Mouse (Mus musculus): ENCODE data around the gene Macc1. TPM values are rescaled to one million over a fixed set of nuclear protein-coding genes. Genes with fewer than 3 reads are reported as not detected.
A peak's percentile ranks its signal among the peaks of the same experiment; 100 is the strongest.

The Macc1 gene
- polyA plus RNA-seq, 1 experiment from 2014 or later: 0.08 TPM

DNA sequence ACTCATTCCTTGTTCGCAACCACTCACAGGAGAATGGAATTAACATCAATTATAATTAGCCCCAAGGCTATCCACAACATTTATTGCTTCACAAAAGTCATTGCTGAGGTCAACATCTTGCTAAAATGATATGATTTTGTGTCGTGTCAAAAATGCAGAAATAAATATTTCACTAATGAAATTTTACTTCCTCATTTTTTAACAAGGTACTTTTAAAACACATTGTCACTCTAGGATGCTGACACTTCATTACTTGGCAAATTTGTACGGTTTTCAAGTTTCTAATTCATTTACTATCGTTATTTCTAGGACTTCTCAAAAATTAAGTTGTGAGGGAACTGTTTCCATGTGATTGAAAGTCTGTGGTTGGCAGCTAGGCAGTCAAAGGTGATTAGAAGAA lies 55.8 kb downstream of the Macc1 start:
- Histone ChIP-seq H3K4me1 (replicated peaks; ENCODE audit: control insufficient read depth, insufficient read depth, low read length) (no peaks in the 10 kb centered on the region), H3K9ac (ENCODE audit: low read length) (no peak overlapping the region), H3K9me3 (ENCODE audit: control insufficient read depth, low read length) (no peaks in the 10 kb centered on the region), H3K4me3 (ENCODE audit: low read depth, low read length) (no peak overlapping the region), H3K27ac (ENCODE audit: low read depth, low read length) (no peak overlapping the region), H3K4me2 (ENCODE audit: low read depth, low read length, severe bottlenecking) (no peak overlapping the region), H3K27me3 (ENCODE audit: control insufficient read depth, insufficient read depth, low read length) (no peaks in the 10 kb centered on the region), H3K36me3 (ENCODE audit: control insufficient read depth, insufficient read depth, low read length) (no peaks in the 10 kb centered on the region)
- 81% methylated on average over 4 of the region's 4 CpGs for WGBS
- no peak for DNase-seq (ENCODE audit: low spot score)
- ATAC-seq (replicated peaks; ENCODE audit: low FRiP score): no peak

- no peak for ATAC-seq (replicated peaks; ENCODE audit: low FRiP score)
Observed at GRCm38 (mm10) chr12:119372359-119372758, 58.3 kb downstream of the Macc1 start.

GRCm38 (mm10) chr12:119376879-119377278 lies 62.8 kb downstream of the Macc1 start:
- no peak overlapping the region for H3K27ac ChIP-seq (ENCODE audit: low read depth, low read length)
- no peaks in the 10 kb centered on the region for H3K36me3 ChIP-seq (ENCODE audit: control insufficient read depth, insufficient read depth, low read length)
- no peak overlapping the region for H3K9ac ChIP-seq (ENCODE audit: low read length)
- H3K9me3 ChIP-seq (ENCODE audit: control insufficient read depth, low read length): no peaks in the 10 kb centered on the region
- ATAC-seq (replicated peaks; ENCODE audit: low FRiP score) (peak; percentile 74), DNase-seq (ENCODE audit: low spot score) (no peak)
- H3K27me3 ChIP-seq (ENCODE audit: control insufficient read depth, insufficient read depth, low read length): no peaks in the 10 kb centered on the region
- no peaks in the 10 kb centered on the region; the same call in 1 of the 2 replicates for H3K4me1 ChIP-seq (replicated peaks; ENCODE audit: control insufficient read depth, insufficient read depth, low read length)
- H3K4me3 ChIP-seq (ENCODE audit: low read depth, low read length): no peak overlapping the region
- H3K4me2 ChIP-seq (ENCODE audit: low read depth, low read length, severe bottlenecking): no peak overlapping the region

More at GRCm38 (mm10) chr12:119372359-119372758, 58.3 kb downstream of the Macc1 start:
- Histone ChIP-seq H3K4me3 (ENCODE audit: low read depth, low read length) (no peak overlapping the region), H3K27ac (ENCODE audit: low read depth, low read length) (no peak overlapping the region), H3K9me3 (ENCODE audit: control insufficient read depth, low read length) (no peaks in the 10 kb centered on the region), H3K4me2 (ENCODE audit: low read depth, low read length, severe bottlenecking) (no peak overlapping the region), H3K9ac (ENCODE audit: low read length) (no peak overlapping the region), H3K36me3 (ENCODE audit: control insufficient read depth, insufficient read depth, low read length) (no peaks in the 10 kb centered on the region), H3K27me3 (ENCODE audit: control insufficient read depth, insufficient read depth, low read length) (no peaks in the 10 kb centered on the region), H3K4me1 (replicated peaks; ENCODE audit: control insufficient read depth, insufficient read depth, low read length) (no peaks in the 10 kb centered on the region; the same call in 1 of the 2 replicates)
- no peak for DNase-seq (ENCODE audit: low spot score)
- WGBS: 84% methylated on average over 4 of the region's 4 CpGs

DNA sequence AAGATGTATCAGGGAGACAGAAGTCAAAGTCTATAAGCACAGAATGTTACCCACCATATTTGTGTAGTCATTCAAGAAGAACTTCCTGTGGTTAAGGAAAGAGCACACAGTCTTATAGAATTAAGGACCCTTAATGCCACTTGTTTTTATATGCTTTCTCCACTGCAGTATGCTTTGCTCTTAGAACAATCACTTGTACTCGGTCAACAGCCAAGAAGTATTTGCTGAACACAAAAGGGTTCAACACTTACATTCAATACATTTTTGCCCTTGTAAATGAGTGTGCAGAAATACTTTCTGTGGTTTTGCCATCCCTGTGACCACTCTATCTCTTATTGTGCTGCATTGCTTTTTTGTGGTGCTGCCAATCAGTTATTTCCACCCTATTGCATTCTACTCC lies 67.8 kb downstream of the Macc1 start:
- 67% methylated on average over 1 of the region's 1 CpGs for WGBS
- Histone ChIP-seq H3K4me3 (ENCODE audit: low read depth, low read length) (no peak overlapping the region), H3K36me3 (ENCODE audit: control insufficient read depth, insufficient read depth, low read length) (no peaks in the 10 kb centered on the region), H3K9ac (ENCODE audit: low read length) (no peak overlapping the region), H3K27me3 (ENCODE audit: control insufficient read depth, insufficient read depth, low read length) (no peaks in the 10 kb centered on the region), H3K27ac (ENCODE audit: low read depth, low read length) (no peak overlapping the region), H3K9me3 (ENCODE audit: control insufficient read depth, low read length) (no peaks in the 10 kb centered on the region), H3K4me1 (replicated peaks; ENCODE audit: control insufficient read depth, insufficient read depth, low read length) (no peaks in the 10 kb centered on the region; the same call in 1 of the 2 replicates), H3K4me2 (ENCODE audit: low read depth, low read length, severe bottlenecking) (no peak overlapping the region)
- DNase-seq (ENCODE audit: low spot score) (no peak), ATAC-seq (replicated peaks; ENCODE audit: low FRiP score) (no peak)

- ATAC-seq (replicated peaks; ENCODE audit: low FRiP score) (no peak), DNase-seq (ENCODE audit: low spot score) (no peak)
- no peak overlapping the region for H3K4me2 ChIP-seq (ENCODE audit: low read depth, low read length, severe bottlenecking)
- H3K27ac ChIP-seq (ENCODE audit: low read depth, low read length): no peak overlapping the region
- no peaks in the 10 kb centered on the region for H3K27me3 ChIP-seq (ENCODE audit: control insufficient read depth, insufficient read depth, low read length)
- H3K4me1 ChIP-seq (replicated peaks; ENCODE audit: control insufficient read depth, insufficient read depth, low read length): no peaks in the 10 kb centered on the region
- no peak overlapping the region for H3K4me3 ChIP-seq (ENCODE audit: low read depth, low read length)
- no peak overlapping the region for H3K9ac ChIP-seq (ENCODE audit: low read length)
- H3K9me3 ChIP-seq (ENCODE audit: control insufficient read depth, low read length): no peaks in the 10 kb centered on the region
- no peaks in the 10 kb centered on the region for H3K36me3 ChIP-seq (ENCODE audit: control insufficient read depth, insufficient read depth, low read length)
Observed at GRCm38 (mm10) chr12:119386243-119386642, 72.2 kb downstream of the Macc1 start.

DNA sequence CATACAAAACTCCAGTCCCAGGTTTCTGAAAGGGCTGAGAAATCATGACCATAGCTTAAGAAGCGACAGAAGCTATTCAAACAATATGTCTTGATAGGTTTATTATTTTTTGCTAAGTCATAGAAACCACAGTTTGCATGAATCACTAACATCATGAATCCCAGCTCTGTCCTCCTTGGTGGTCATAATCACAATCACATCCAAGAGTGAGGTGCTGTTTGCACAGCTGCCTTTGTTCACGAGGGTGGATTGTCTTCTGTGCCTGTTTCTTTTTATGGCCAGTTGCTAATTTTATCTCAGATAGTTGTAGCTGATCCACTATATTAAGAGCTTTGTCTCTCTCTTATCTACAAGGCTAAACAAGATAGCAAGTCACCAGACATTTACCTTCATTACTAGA lies 72.6 kb downstream of the Macc1 start:
- Histone ChIP-seq H3K27me3 (ENCODE audit: control insufficient read depth, insufficient read depth, low read length) (no peaks in the 10 kb centered on the region), H3K27ac (ENCODE audit: low read depth, low read length) (no peak overlapping the region), H3K4me2 (ENCODE audit: low read depth, low read length, severe bottlenecking) (no peak overlapping the region), H3K9me3 (ENCODE audit: control insufficient read depth, low read length) (no peaks in the 10 kb centered on the region), H3K9ac (ENCODE audit: low read length) (no peak overlapping the region), H3K36me3 (ENCODE audit: control insufficient read depth, insufficient read depth, low read length) (no peaks in the 10 kb centered on the region), H3K4me1 (replicated peaks; ENCODE audit: control insufficient read depth, insufficient read depth, low read length) (no peaks in the 10 kb centered on the region), H3K4me3 (ENCODE audit: low read depth, low read length) (no peak overlapping the region)
- no peak for DNase-seq (ENCODE audit: low spot score)
- ATAC-seq (replicated peaks; ENCODE audit: low FRiP score): no peak
- WGBS: 80% methylated on average over 2 of the region's 2 CpGs

GRCm38 (mm10) chr12:119387925-119388324 lies 73.9 kb downstream of the Macc1 start:
- ATAC-seq (replicated peaks; ENCODE audit: low FRiP score) (no peak), DNase-seq (ENCODE audit: low spot score) (no peak)
- Histone ChIP-seq H3K4me1 (replicated peaks; ENCODE audit: control insufficient read depth, insufficient read depth, low read length) (no peaks in the 10 kb centered on the region), H3K4me3 (ENCODE audit: low read depth, low read length) (no peak overlapping the region), H3K4me2 (ENCODE audit: low read depth, low read length, severe bottlenecking) (no peak overlapping the region), H3K27ac (ENCODE audit: low read depth, low read length) (no peak overlapping the region), H3K36me3 (ENCODE audit: control insufficient read depth, insufficient read depth, low read length) (no peaks in the 10 kb centered on the region), H3K27me3 (ENCODE audit: control insufficient read depth, insufficient read depth, low read length) (no peaks in the 10 kb centered on the region), H3K9me3 (ENCODE audit: control insufficient read depth, low read length) (no peaks in the 10 kb centered on the region), H3K9ac (ENCODE audit: low read length) (no peak overlapping the region)
- WGBS: 85% methylated on average over 2 of the region's 2 CpGs

GRCm38 (mm10) chr12:119390192-119390684 lies 76.2 kb downstream of the Macc1 start:
- no peak overlapping the region for H3K4me3 ChIP-seq (ENCODE audit: low read depth, low read length)
- DNase-seq (ENCODE audit: low spot score) (no peak), ATAC-seq (replicated peaks; ENCODE audit: low FRiP score) (no peak)
- H3K4me2 ChIP-seq (ENCODE audit: low read depth, low read length, severe bottlenecking): no peak overlapping the region
- H3K9me3 ChIP-seq (ENCODE audit: control insufficient read depth, low read length): no peaks in the 10 kb centered on the region
- H3K27me3 ChIP-seq (ENCODE audit: control insufficient read depth, insufficient read depth, low read length): no peaks in the 10 kb centered on the region
- H3K36me3 ChIP-seq (ENCODE audit: control insufficient read depth, insufficient read depth, low read length): no peaks in the 10 kb centered on the region
- WGBS: 76% methylated on average over 3 of the region's 3 CpGs
- H3K9ac ChIP-seq (ENCODE audit: low read length): no peak overlapping the region
- no peak overlapping the region for H3K27ac ChIP-seq (ENCODE audit: low read depth, low read length)
- H3K4me1 ChIP-seq (replicated peaks; ENCODE audit: control insufficient read depth, insufficient read depth, low read length): no peaks in the 10 kb centered on the region

- no peak overlapping the region for H3K9ac ChIP-seq (ENCODE audit: low read length)
- 83% methylated on average over 2 of the region's 2 CpGs for WGBS
- no peak overlapping the region for H3K27ac ChIP-seq (ENCODE audit: low read depth, low read length)
- H3K9me3 ChIP-seq (ENCODE audit: control insufficient read depth, low read length): no peaks in the 10 kb centered on the region
- no peaks in the 10 kb centered on the region for H3K36me3 ChIP-seq (ENCODE audit: control insufficient read depth, insufficient read depth, low read length)
- ATAC-seq (replicated peaks; ENCODE audit: low FRiP score) (no peak), DNase-seq (ENCODE audit: low spot score) (no peak)
- H3K4me2 ChIP-seq (ENCODE audit: low read depth, low read length, severe bottlenecking): no peak overlapping the region
- H3K4me3 ChIP-seq (ENCODE audit: low read depth, low read length): no peak overlapping the region
- H3K27me3 ChIP-seq (ENCODE audit: control insufficient read depth, insufficient read depth, low read length): no peaks in the 10 kb centered on the region
- no peaks in the 10 kb centered on the region for H3K4me1 ChIP-seq (replicated peaks; ENCODE audit: control insufficient read depth, insufficient read depth, low read length)
Observed at GRCm38 (mm10) chr12:119398046-119398659, 84.1 kb downstream of the Macc1 start.

Data from forebrain, embryonic 11.5 days (tissue).